ENCODE assay signal across 8 mouse cellular contexts in genomic region chr13:21940213-21940612, GRCm38 (mm10). TPM values are rescaled to one million over a fixed set of nuclear protein-coding genes. Genes with fewer than 3 reads are reported as not detected.
DNase-seq lines count a peak whose midpoint lies in the region; ATAC-seq lines count a peak whose summit lies in the region.

No protein-coding gene starts in this region.

- peak overlapping the region; percentile 61 for H3K4me3 ChIP-seq in hindbrain, embryonic 15.5 days

- DNase-seq in T-cell, adult 2 months (ENCODE audit: low spot score): peak; percentile 89
- DNase-seq in cerebellum, postnatal 36 days: peak; percentile 78 to 87
- DNase-seq in frontal cortex, postnatal 36 days (ENCODE audit: low spot score in 2 of 2): peak; percentile 94 to 96
- peak; percentile 84 to 92 for DNase-seq in layer of hippocampus, postnatal 36 days
- DNase-seq in lung, postnatal 25 days (ENCODE audit: low spot score): peak; percentile 95
- DNase-seq in retina, adult 2 months (ENCODE audit: low read depth, low spot score): peak; percentile 68
- DNase-seq in thymus, postnatal 25 days: peak; percentile 92

- WGBS in hindbrain, embryonic 15.5 days: under 1% methylated on average over 19 of the region's 19 CpGs

- H3K27ac ChIP-seq in hindbrain, embryonic 15.5 days (replicated peaks): peak overlapping the region; percentile 67

- peak; percentile 82 for ATAC-seq in hindbrain, embryonic 15.5 days (ENCODE audit: low FRiP score, low read depth)

- H3K9ac ChIP-seq in hindbrain, embryonic 15.5 days: peak overlapping the region; percentile 46

- H3K9me3 ChIP-seq in hindbrain, embryonic 15.5 days: no peaks in the 10 kb centered on the region

- H3K4me2 ChIP-seq in hindbrain, embryonic 15.5 days: peak overlapping the region; percentile 65

- H3K27me3 ChIP-seq in hindbrain, embryonic 15.5 days: peaks cover 12% of the 10 kb centered on the region; the same call in 1 of the 2 replicates

- no peaks in the 10 kb centered on the region for H3K4me1 ChIP-seq in hindbrain, embryonic 15.5 days (replicated peaks)

- no peaks in the 10 kb centered on the region for H3K36me3 ChIP-seq in hindbrain, embryonic 15.5 days

RNA-seq across cellular contexts. Expression of gene Zfp184, which starts 4.7 kb away (rescaled TPM):
- polyA plus RNA-seq in hindbrain, embryonic 15.5 days (2015; fragmentation: Nextera tagmentation; extraction: Ambion mirVana): 11.7 and 12.3 TPM in 2 replicates
- 1 to 10 TPM; 2.6 to 5.2 TPM for total RNA-seq in layer of hippocampus, postnatal 36 days (2021)

RNA-seq across cellular contexts. Expression of gene Pom121l2, which starts 40.8 kb away (rescaled TPM):
- polyA plus RNA-seq in hindbrain, embryonic 15.5 days (2015; fragmentation: Nextera tagmentation; extraction: Ambion mirVana): 0.08 TPM in 1 of 2 replicates, not detected in the other
- total RNA-seq in layer of hippocampus, postnatal 36 days (2021): not detected

Comparison
In these comparisons a context has a peak if more than half of its experiments do, and no peak if none do; other contexts are left out.
1. Peak in every context shown above with its lines: DNase-seq, ATAC-seq, H3K4me3 ChIP-seq and H3K27ac ChIP-seq.